Mouse (Mus musculus): ENCODE data around the gene Phf3.

The Phf3 gene

GRCm38 (mm10) chr1:30832778-30833177 is 40.9 kb downstream of the Phf3 start:
- no peak for DNase-seq (ENCODE audit: low read depth, low spot score)

DNA sequence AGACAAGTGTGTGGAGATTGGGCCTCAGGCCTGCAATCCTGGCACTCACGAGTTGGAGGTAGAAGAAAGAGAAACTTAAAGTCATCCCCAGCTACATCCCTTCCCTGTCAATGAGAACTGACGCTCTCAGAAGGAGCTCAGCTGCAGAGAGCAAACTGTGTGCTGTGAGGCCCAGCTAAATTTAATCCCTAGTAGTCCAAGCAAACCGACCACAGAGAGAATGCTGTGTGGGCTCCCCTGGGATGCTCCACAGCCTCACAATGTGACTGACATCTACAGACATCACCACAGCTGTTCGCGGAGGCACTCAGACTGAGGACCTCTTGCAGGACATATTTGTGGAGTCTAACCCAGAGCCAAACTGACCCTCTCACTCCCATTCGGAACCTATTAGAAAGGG is 54.3 kb downstream of the Phf3 start:
- no peak for DNase-seq (ENCODE audit: low read depth, low spot score)

DNA sequence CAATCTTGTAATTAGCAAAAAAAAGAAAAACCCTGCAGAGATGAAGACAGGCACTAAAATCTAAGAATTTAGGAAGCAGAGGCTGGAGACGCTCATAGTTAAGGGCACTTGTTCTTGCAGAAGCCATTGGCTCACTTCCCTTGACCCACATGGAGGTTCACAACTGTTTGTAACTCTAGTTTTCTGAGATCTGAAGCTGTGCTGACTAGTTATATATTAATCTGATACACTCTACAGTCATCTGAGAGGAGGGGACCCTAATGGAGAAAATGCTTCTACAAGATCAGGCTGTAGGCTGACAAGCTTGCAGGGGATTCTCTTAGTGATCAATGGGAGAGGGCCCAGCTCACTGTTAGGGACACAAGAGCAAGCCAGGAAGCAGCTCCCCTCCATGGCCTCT is 58.1 kb downstream of the Phf3 start:
- no peak for DNase-seq (ENCODE audit: low read depth, low spot score)

DNA sequence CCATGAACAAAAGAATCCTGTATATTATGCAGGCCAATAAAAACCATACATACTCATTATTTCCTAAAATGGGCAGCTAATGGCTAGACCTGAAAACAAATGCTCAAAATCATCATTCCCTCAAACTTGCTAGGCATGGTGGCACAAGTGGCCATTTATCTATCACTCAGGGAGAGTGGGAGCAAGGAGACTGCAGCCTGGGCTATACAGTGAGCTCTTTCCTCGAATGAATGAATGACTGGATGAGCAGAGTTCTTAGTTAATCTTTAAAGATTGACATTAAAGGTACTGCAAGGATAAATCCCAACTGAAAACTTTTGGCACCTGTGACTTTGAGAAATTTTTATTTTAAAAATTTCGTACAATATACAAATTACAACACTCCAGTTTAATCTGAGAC is 58.7 kb downstream of the Phf3 start:
- DNase-seq (ENCODE audit: low read depth, low spot score), result no peak

DNA sequence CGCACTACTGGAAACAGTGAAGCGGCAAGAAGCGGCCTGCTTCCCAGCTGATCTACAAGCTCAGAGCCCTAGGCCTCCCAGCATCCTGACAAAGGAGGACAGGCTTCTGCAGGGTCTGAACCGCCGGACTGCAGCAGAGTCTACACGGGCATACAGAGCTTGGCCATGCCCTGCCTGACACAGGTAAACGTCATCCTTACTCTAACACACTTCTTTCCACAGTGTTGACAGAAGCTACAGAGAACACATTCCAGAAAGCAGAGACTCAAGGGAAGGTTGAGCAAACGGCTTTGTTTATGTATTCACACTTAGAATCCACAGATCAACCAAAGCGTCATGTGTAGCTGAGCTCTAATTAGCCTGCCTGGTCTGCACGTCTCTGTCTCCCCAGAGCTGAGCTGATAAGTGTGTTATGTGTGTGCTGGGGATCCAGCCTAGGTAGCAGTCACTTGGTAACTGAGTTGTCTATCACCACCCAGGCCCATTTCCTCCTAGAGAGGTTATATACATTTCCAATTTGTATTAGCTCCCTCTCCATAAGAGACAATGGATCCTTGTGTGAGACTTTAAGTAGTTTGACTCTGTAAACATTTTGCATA is 65.5 kb downstream of the Phf3 start:
- DNase-seq (ENCODE audit: low read depth, low spot score), result no peak

DNA sequence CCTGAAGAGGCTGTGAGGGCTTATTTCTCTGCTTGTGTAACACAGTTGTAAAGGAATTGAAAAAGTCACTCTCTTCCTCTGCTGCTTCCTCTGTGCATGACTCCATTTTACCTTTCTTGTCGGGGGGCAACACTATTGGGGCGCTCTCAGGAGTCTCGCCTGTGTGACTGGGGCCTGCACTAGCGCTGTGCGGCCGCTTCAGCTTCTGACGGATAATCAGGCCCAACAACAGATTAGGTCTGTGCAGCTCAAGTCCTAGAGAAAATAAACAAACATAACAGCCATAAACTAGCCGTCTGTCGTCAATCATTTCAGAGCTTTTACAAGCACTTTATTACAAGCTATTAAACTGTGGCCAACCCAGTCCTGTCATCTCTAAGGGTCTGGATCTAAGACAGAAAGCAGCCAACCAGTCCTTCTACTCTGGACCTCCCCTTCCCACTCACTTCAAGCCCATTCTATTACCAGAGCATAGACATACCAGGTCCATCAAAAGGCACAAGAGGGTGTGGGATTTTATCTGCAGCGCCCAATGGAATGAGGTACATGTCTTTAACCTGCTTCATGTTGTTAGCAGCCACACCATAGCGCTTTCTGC is 67.9 kb downstream of the Phf3 start:
- DNase-seq (ENCODE audit: low read depth, low spot score), result no peak

- peak; percentile 85 for DNase-seq (ENCODE audit: low read depth, low spot score)
Observed at GRCm38 (mm10) chr1:30804919-30805318, 68.8 kb downstream of the Phf3 start.

GRCm38 (mm10) chr1:30801911-30802310 is 71.8 kb downstream of the Phf3 start:
- DNase-seq (ENCODE audit: low read depth, low spot score), result no peak

DNA sequence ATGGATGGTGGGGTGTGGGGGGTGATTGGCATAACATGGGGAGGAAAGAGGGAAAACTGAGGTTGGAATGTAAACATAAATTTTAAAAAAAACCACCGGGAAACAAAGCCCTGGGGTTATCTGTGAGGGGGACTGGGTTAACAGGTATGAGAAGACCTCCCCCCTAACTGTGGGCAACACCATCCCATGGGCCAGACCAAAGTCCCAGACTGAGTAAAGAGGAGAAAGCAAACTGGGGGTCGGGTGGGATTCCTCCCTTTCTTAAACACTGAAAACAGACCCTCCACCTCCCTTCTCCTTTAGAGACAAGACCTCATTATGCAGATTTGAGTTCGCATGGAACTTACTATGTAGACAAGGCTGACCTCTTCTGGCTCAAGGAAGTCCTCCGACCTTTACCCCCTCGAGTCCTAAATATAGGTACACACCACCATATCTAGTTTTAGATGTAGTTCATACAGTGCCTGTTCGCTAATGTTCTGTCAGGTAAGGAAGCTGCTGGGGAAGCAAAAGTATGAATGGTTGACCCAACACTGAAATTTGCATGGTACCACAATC is 74.4 kb downstream of the Phf3 start:
- no peak for DNase-seq (ENCODE audit: low read depth, low spot score)

DNA sequence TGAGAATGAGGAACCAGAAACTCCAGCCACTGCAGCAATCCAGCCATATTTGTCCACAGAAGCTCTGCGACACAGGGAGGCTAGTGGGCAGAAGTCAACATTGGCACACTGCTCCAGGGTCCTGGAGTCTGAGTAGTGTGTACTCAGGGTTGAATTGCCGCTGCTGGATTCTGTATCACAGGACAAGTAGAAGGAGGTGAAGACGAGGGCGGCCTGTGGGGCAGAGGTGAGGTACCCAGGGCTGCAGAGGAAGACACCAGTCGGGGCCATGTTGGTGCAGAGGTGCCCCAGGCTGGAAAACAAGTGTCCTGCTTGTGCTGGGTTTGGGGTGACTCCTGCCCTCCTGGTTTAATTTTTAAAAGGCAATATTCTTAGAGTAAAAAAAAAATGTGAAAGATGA is 79.1 kb downstream of the Phf3 start:
- DNase-seq (ENCODE audit: low read depth, low spot score), result no peak

DNA sequence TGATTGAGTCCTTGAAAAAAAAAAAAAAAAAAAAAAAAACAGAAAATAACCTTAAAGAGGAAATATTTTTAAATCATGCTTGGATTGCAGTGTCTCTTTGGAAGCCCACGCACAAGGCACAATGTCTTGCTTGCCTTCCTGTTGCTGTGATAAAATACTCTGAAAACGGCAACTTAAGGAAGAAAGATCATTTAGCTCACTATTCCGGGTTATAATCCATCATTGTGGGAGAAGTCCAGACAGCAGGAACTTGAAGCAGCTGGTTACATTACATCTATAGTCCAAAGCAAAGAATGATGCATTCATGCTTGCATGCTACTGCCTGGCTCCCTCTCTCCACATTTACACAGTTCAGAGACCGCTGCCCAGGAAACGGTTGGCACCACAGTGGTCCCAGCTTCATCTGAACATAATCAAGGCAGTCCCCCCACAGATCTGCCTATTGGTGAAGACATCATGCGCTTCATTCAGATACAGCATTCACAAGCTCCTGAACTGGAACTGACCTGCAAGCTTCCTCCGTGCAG is 80.3 kb downstream of the Phf3 start:
- no peak for DNase-seq (ENCODE audit: low read depth, low spot score)

GRCm38 (mm10) chr1:30792935-30793334 is 80.8 kb downstream of the Phf3 start:
- no peak for DNase-seq (ENCODE audit: low read depth, low spot score)

GRCm38 (mm10) chr1:30790220-30790619 is 83.5 kb downstream of the Phf3 start:
- no peak for DNase-seq (ENCODE audit: low read depth, low spot score)

DNA sequence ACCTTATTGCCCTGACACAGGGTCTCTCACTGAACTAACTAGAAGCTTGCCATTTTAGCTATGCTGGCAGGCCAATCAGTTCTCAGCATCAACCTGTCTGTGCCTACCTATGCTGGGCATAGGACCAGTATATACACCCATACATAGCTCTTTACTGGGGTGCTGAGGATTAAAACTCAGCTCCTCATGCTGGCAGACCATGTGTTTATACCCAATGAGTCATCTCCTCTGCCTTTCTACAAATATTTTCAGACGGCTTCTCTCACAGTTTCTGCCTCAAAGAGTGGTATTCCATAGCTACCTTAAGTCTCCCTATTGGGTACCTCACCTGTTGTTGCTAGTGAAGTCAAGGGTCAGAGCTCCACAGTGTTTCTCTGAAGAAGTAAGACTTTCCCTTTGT is 84.0 kb downstream of the Phf3 start:
- no peak for DNase-seq (ENCODE audit: low read depth, low spot score)

DNA sequence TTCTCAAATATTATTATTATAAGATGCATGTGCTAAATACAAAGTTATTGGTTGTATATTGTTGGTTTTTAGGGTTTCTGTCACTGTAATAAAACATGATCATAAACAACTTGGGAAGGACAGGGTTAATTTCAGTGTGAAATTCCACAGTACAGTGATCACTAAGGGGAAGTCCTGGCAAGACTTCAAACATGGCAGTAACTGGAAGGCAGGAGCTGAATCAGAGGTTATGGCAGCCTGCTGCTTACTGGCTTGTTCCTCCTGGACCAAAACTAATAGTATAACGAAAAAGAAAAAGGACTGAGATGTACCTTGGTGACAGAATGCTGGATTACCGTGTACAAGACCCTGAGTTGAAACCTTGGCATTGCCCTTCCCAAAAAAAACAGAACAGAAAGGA is 84.7 kb downstream of the Phf3 start:
- no peak for DNase-seq (ENCODE audit: low read depth, low spot score)

DNA sequence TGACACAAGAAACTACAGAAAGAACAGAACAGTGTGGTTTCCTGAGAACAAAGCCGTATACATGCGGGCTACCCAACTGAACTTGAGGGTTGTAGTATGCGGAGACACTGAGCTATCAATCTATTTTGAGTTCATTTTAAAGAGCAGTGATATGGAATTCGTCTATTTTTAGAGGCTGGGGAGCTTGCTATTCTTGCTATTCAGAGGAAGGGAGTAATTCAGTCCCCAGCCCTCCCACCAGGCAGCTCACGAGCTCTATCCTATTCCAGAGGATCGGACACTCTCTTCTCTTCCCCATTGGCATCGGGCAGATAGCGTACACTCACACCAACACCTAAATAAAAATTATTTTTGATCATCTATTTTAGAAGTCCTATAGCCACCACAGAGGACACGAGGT is 87.1 kb downstream of the Phf3 start:
- no peak for DNase-seq (ENCODE audit: low read depth, low spot score)

DNA sequence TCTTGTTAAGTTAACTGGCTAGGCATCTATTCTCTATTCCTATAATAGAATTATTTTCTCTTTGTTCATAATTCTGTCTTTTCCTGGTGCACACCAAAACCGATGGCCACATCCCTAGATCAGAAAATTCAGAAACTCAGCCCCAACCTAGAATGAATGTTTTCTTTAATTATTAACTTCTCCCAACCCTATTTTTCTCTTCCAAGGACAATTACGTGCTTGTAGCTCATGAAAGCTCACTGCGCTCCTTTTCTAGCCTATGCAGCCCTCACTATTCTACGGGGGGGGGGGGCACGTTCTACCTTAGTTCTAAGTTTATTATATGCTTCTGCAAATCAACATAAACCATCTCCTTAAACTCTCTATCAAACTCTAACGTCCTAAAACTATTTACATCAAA is 90.0 kb downstream of the Phf3 start:
- no peak for DNase-seq (ENCODE audit: low read depth, low spot score)

DNA sequence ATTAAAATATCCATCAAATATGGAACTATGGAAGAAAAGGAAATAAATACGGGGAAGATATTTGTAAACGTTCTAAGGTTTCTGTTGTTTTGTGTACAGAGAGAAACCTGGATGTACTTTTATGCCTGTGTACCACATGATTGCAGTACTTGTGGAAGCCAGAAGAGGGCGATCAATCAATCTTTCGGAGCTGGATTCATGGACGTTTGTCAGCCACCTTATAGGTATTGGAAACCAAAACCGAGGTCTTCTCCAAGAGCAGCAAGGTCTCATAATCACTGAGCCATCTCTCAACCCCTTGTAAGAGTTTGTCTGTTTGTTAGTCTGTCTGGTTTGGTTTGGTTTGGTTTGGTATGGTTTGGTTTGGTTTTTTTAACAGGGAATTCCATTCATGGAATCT is 93.4 kb downstream of the Phf3 start:
- DNase-seq (ENCODE audit: low read depth, low spot score), result peak; percentile 82

- no peak for DNase-seq (ENCODE audit: low read depth, low spot score)
Observed at GRCm38 (mm10) chr1:30779562-30779961, 94.2 kb downstream of the Phf3 start.

DNA sequence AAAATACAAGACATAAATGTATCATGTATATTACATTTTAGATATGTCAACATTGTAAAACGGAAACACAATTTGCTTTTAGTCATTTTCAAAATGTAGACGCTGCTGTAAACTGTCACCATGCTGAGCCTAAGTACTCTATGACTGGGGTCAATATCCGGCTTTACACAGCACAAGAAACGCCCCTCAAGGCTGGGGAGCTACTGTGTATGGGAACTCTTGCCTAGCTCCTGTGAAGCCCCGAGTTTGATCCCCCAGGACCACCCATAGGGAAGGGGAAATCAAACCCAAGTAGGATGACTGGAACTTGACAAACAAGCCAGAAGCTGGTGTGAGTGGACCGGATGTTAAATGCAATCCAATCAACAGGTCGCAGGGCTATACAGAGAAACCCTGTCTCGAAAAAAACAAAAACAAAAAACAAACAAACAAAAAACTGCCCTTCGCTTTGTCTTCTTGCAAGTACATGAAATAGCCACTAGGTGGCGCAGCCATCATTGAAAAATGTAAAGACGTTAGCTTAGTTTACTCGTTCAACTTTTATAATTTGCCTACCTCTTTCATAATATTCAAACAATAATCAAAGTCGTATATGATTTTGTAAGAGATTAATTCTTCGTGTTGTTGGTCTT is 95.2 kb downstream of the Phf3 start:
- DNase-seq (ENCODE audit: low read depth, low spot score), result peak; percentile 57

DNA sequence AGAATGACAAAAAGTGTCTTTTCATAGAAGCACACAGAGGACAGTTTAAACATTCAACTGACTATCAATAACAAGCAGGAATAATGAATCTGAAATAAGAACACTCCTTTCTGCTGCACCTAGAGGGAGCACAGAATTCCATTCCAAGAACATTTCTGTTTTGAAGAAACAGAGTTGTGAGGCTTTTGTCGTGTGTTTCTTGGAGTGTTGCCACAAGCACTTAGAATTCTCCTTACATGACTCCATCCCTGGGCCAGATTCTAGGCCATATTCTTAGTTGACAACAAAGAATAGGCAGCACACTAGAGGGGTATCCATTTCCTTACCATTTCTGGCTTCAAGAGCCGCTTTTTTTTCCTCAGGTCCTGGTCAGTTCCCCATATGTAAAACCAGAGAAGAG is 97.5 kb downstream of the Phf3 start:
- no peak for DNase-seq (ENCODE audit: low read depth, low spot score)

DNA sequence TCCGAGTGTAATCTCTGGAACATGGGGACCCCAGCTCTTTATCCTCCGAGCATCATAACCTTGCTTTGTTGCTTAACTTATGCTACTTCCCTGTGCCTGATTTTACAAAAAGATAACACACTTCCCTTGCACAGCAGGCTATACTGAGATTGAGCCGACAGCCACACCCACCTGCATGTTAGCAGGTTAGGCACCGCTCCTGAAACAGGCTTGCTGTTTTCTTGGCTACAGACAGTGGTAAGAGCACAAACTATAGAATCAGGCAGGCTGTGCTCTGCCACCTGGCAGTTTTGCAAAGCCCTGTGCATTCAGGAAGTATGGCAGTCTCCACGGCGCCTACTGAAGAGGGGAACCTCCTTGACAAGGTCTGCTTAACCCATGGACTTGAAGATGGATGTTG is 100.1 kb downstream of the Phf3 start:
- no peak for DNase-seq (ENCODE audit: low read depth, low spot score)

GRCm38 (mm10) chr1:30772851-30773250 is 100.9 kb downstream of the Phf3 start:
- DNase-seq (ENCODE audit: low read depth, low spot score), result no peak

All from ES-CJ7 (cell line).